Mouse (Mus musculus) frontal cortex, postnatal 14 days (tissue): ENCODE data around the gene Phox2a.
A peak's percentile ranks its signal among the peaks of the same experiment; 100 is the strongest.

Source experiments
- DNase-seq, 2 experiments: peaks; one replicate each; pipeline ENCODE4 v3.0.0; 2022; ENCODE audit warnings: low spot score in 2 of 2

Gene Phox2a

GRCm38 (mm10) chr7:101817861-101818401 is at the start of gene Phox2a:
Gene Phox2a (plus strand): TSS chr7:101818313.
- no peak for DNase-seq

- peak; percentile 30 to 37 for DNase-seq
Observed at GRCm38 (mm10) chr7:101770051-101770450, 48.1 kb upstream of the Phox2a start.

GRCm38 (mm10) chr7:101771604-101772003 is 46.5 kb upstream of the Phox2a start:
- no peak for DNase-seq

- DNase-seq: no peak
Observed at GRCm38 (mm10) chr7:101772687-101773086, 45.4 kb upstream of the Phox2a start.

- DNase-seq: no peak
Observed at GRCm38 (mm10) chr7:101777053-101777452, 41.1 kb upstream of the Phox2a start.

GRCm38 (mm10) chr7:101820295-101821030 is 2.4 kb downstream of the Phox2a start:
- DNase-seq: no peak

- DNase-seq: no peak
Observed at GRCm38 (mm10) chr7:101821571-101822501, 3.7 kb downstream of the Phox2a start.

- no peak for DNase-seq
Observed at GRCm38 (mm10) chr7:101822836-101823757, 5.0 kb downstream of the Phox2a start.

GRCm38 (mm10) chr7:101823758-101824630 is 5.9 kb downstream of the Phox2a start:
- DNase-seq: no peak

- DNase-seq: no peak
Observed at GRCm38 (mm10) chr7:101830373-101830772, 12.3 kb downstream of the Phox2a start.

- no peak for DNase-seq
Observed at GRCm38 (mm10) chr7:101831437-101831836, 13.3 kb downstream of the Phox2a start.

GRCm38 (mm10) chr7:101832372-101832771 is 14.3 kb downstream of the Phox2a start:
- DNase-seq: no peak

GRCm38 (mm10) chr7:101833352-101833751 is 15.2 kb downstream of the Phox2a start:
- DNase-seq: no peak

GRCm38 (mm10) chr7:101833916-101834584 is 15.9 kb downstream of the Phox2a start:
- DNase-seq: no peak

- DNase-seq: no peak
Observed at GRCm38 (mm10) chr7:101834903-101835302, 16.8 kb downstream of the Phox2a start.

GRCm38 (mm10) chr7:101835457-101836109 is 17.5 kb downstream of the Phox2a start:
- no peak for DNase-seq

GRCm38 (mm10) chr7:101836271-101837153 is 18.4 kb downstream of the Phox2a start:
- DNase-seq: peak in 1 of 2 experiments; percentile 31

GRCm38 (mm10) chr7:101837154-101837605 is 19.1 kb downstream of the Phox2a start:
- no peak for DNase-seq
